Mouse (Mus musculus): ENCODE measurements around the gene Gm2056. TPM values are rescaled to one million over a fixed set of nuclear protein-coding genes. Genes with fewer than 3 reads are reported as not detected.
"Not testable (repeated sequence)": the region's sequence is repeated elsewhere in the genome, so short reads cannot be mapped to it uniquely, and the experiment has no call there.

The Gm2056 gene
- polyA plus RNA-seq (2014; fragmentation: Nextera tagmentation; extraction: Ambion mirVana): not detected in 2 replicates

GRCm38 (mm10) chr12:88026704-88027103 is at the start of gene Gm2056:
TSS of gene Gm2056 (plus strand) at chr12:88027004.
- H3K36me3 ChIP-seq (ENCODE audit: control insufficient read depth, insufficient read depth, low read length); ATAC-seq (replicated peaks; ENCODE audit: insufficient number of reproducible peaks, low FRiP score, low TSS enrichment); H3K27ac ChIP-seq (ENCODE audit: low read depth, low read length); H3K9me3 ChIP-seq (replicated peaks; ENCODE audit: control insufficient read depth, low read length); H3K4me2 ChIP-seq; H3K9ac ChIP-seq (ENCODE audit: low read depth, low read length); H3K27me3 ChIP-seq (ENCODE audit: control insufficient read depth, insufficient read depth, low read length); H3K4me3 ChIP-seq (ENCODE audit: low read depth, low read length); H3K4me1 ChIP-seq (ENCODE audit: control insufficient read depth, insufficient read depth, low read length): not testable (repeated sequence)
- 67% methylated on average over 1 of the region's 1 CpGs for WGBS (ENCODE audit: insufficient replicate concordance)

GRCm38 (mm10) chr12:87984000-87984399 is 42.8 kb upstream of the Gm2056 start:
- not testable (repeated sequence) for ATAC-seq (replicated peaks; ENCODE audit: insufficient number of reproducible peaks, low FRiP score, low TSS enrichment); H3K9me3 ChIP-seq (replicated peaks; ENCODE audit: control insufficient read depth, low read length); H3K4me3 ChIP-seq (ENCODE audit: low read depth, low read length)

DNA sequence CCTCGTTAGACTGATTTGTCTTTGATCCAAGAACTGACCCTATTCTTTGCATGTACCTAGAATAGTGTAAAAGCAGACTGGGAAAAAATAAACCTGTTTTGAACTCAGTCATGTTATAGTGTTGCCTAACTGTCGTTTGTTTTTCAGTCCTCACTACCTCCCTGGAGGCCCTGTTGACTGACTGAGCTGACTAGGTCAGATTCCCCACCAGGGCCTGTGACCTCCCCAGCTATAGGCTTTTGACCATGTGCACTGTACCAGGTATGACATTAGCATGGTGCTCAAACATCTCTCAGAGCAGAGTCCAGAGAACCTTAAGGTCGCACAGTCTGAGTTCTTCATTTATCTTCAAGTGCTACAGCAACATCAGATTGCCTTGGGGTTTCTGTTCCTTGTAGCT is 22.7 kb upstream of the Gm2056 start:
- not testable (repeated sequence) for H3K4me3 ChIP-seq (ENCODE audit: low read depth, low read length); H3K27me3 ChIP-seq (ENCODE audit: control insufficient read depth, insufficient read depth, low read length); H3K9ac ChIP-seq (ENCODE audit: low read depth, low read length); H3K4me1 ChIP-seq (ENCODE audit: control insufficient read depth, insufficient read depth, low read length); H3K4me2 ChIP-seq; H3K9me3 ChIP-seq (replicated peaks; ENCODE audit: control insufficient read depth, low read length); H3K27ac ChIP-seq (ENCODE audit: low read depth, low read length); H3K36me3 ChIP-seq (ENCODE audit: control insufficient read depth, insufficient read depth, low read length); ATAC-seq (replicated peaks; ENCODE audit: insufficient number of reproducible peaks, low FRiP score, low TSS enrichment)
- 55% methylated on average over 3 of the region's 3 CpGs for WGBS (ENCODE audit: insufficient replicate concordance)

More at GRCm38 (mm10) chr12:87984000-87984399, 42.8 kb upstream of the Gm2056 start:
- not testable (repeated sequence) for H3K36me3 ChIP-seq (ENCODE audit: control insufficient read depth, insufficient read depth, low read length); H3K4me1 ChIP-seq (ENCODE audit: control insufficient read depth, insufficient read depth, low read length); H3K27ac ChIP-seq (ENCODE audit: low read depth, low read length); H3K27me3 ChIP-seq (ENCODE audit: control insufficient read depth, insufficient read depth, low read length); H3K4me2 ChIP-seq; H3K9ac ChIP-seq (ENCODE audit: low read depth, low read length)

GRCm38 (mm10) chr12:88011548-88011947 is 15.3 kb upstream of the Gm2056 start, which contains the start of gene Gm2075:
TSS of gene Gm2075 (plus strand) at chr12:88011848.
- no CpG with 5 or more reads among the region's 1 CpGs for WGBS (ENCODE audit: insufficient replicate concordance)
- H3K4me3 ChIP-seq (ENCODE audit: low read depth, low read length); H3K9ac ChIP-seq (ENCODE audit: low read depth, low read length); H3K27ac ChIP-seq (ENCODE audit: low read depth, low read length); H3K36me3 ChIP-seq (ENCODE audit: control insufficient read depth, insufficient read depth, low read length); H3K4me2 ChIP-seq; ATAC-seq (replicated peaks; ENCODE audit: insufficient number of reproducible peaks, low FRiP score, low TSS enrichment); H3K9me3 ChIP-seq (replicated peaks; ENCODE audit: control insufficient read depth, low read length); H3K4me1 ChIP-seq (ENCODE audit: control insufficient read depth, insufficient read depth, low read length); H3K27me3 ChIP-seq (ENCODE audit: control insufficient read depth, insufficient read depth, low read length): not testable (repeated sequence)

- ATAC-seq (replicated peaks; ENCODE audit: insufficient number of reproducible peaks, low FRiP score, low TSS enrichment); H3K9me3 ChIP-seq (replicated peaks; ENCODE audit: control insufficient read depth, low read length); H3K4me1 ChIP-seq (ENCODE audit: control insufficient read depth, insufficient read depth, low read length); H3K4me2 ChIP-seq; H3K36me3 ChIP-seq (ENCODE audit: control insufficient read depth, insufficient read depth, low read length); H3K4me3 ChIP-seq (ENCODE audit: low read depth, low read length); H3K27ac ChIP-seq (ENCODE audit: low read depth, low read length); H3K9ac ChIP-seq (ENCODE audit: low read depth, low read length); H3K27me3 ChIP-seq (ENCODE audit: control insufficient read depth, insufficient read depth, low read length): not testable (repeated sequence)
- WGBS (ENCODE audit: insufficient replicate concordance): 73% methylated on average over 2 of the region's 2 CpGs
These were observed 8.1 kb upstream of the Gm2056 start, which contains the start of gene Gm6803 for GRCm38 (mm10) chr12:88018671-88019070. TSS of gene Gm6803 (minus strand) at chr12:88018771.

GRCm38 (mm10) chr12:88032250-88032649 is 5.4 kb downstream of the Gm2056 start:
- not testable (repeated sequence) for H3K27ac ChIP-seq (ENCODE audit: low read depth, low read length); H3K4me1 ChIP-seq (ENCODE audit: control insufficient read depth, insufficient read depth, low read length); H3K9ac ChIP-seq (ENCODE audit: low read depth, low read length); H3K27me3 ChIP-seq (ENCODE audit: control insufficient read depth, insufficient read depth, low read length); ATAC-seq (replicated peaks; ENCODE audit: insufficient number of reproducible peaks, low FRiP score, low TSS enrichment); H3K36me3 ChIP-seq (ENCODE audit: control insufficient read depth, insufficient read depth, low read length); H3K4me3 ChIP-seq (ENCODE audit: low read depth, low read length); H3K9me3 ChIP-seq (replicated peaks; ENCODE audit: control insufficient read depth, low read length); H3K4me2 ChIP-seq
- WGBS (ENCODE audit: insufficient replicate concordance): 90% methylated on average over 5 of the region's 5 CpGs

DNA sequence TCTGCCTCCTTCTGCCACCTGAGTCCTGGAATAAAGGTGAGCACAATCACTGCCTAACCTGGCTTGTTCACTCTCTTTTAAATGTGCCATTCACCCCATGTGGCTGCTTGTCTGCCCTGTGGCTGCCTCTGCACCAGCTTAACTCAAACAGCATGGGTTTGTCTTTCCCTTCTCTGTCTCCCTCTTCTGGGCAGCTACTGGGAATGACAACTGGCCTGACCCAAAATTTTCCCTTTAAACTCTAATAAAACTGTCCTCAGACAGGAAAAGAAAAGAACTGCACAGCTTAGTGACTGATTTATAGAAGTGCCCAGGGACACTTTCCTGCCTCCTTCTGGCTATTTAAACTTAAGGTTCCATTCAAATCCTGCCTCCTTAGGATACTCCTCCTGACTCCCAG is 12.3 kb downstream of the Gm2056 start:
- not testable (repeated sequence) for ATAC-seq (replicated peaks; ENCODE audit: insufficient number of reproducible peaks, low FRiP score, low TSS enrichment); H3K4me1 ChIP-seq (ENCODE audit: control insufficient read depth, insufficient read depth, low read length); H3K36me3 ChIP-seq (ENCODE audit: control insufficient read depth, insufficient read depth, low read length); H3K9ac ChIP-seq (ENCODE audit: low read depth, low read length); H3K27ac ChIP-seq (ENCODE audit: low read depth, low read length); H3K4me3 ChIP-seq (ENCODE audit: low read depth, low read length); H3K27me3 ChIP-seq (ENCODE audit: control insufficient read depth, insufficient read depth, low read length); H3K4me2 ChIP-seq; H3K9me3 ChIP-seq (replicated peaks; ENCODE audit: control insufficient read depth, low read length)

DNA sequence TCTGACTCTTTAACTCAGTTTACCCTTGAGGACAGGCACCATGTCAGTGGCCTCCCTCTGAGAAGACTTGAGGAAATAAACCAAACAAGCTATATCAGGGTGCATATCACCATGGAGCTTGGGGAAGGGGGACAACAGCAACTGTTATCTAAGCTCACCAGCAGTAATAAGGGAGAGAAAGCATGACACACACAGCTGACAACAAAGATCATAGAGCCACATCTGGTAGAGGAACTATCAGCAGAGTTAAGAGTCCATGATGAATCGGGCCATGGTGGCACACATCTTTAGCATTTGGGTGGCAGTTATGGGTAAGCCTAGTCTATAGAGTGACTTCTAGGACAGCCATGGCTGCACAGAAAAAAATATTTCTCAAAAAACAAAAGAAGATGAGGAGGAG is 12.9 kb downstream of the Gm2056 start:
- ATAC-seq (replicated peaks; ENCODE audit: insufficient number of reproducible peaks, low FRiP score, low TSS enrichment); H3K9ac ChIP-seq (ENCODE audit: low read depth, low read length); H3K4me3 ChIP-seq (ENCODE audit: low read depth, low read length); H3K9me3 ChIP-seq (replicated peaks; ENCODE audit: control insufficient read depth, low read length); H3K36me3 ChIP-seq (ENCODE audit: control insufficient read depth, insufficient read depth, low read length); H3K27ac ChIP-seq (ENCODE audit: low read depth, low read length); H3K4me1 ChIP-seq (ENCODE audit: control insufficient read depth, insufficient read depth, low read length); H3K27me3 ChIP-seq (ENCODE audit: control insufficient read depth, insufficient read depth, low read length); H3K4me2 ChIP-seq: not testable (repeated sequence)
- 84% methylated on average over 1 of the region's 1 CpGs for WGBS (ENCODE audit: insufficient replicate concordance)

- not testable (repeated sequence) for H3K27ac ChIP-seq (ENCODE audit: low read depth, low read length); H3K4me1 ChIP-seq (ENCODE audit: control insufficient read depth, insufficient read depth, low read length); ATAC-seq (replicated peaks; ENCODE audit: insufficient number of reproducible peaks, low FRiP score, low TSS enrichment); H3K36me3 ChIP-seq (ENCODE audit: control insufficient read depth, insufficient read depth, low read length); H3K9me3 ChIP-seq (replicated peaks; ENCODE audit: control insufficient read depth, low read length); H3K4me2 ChIP-seq; H3K9ac ChIP-seq (ENCODE audit: low read depth, low read length); H3K27me3 ChIP-seq (ENCODE audit: control insufficient read depth, insufficient read depth, low read length); H3K4me3 ChIP-seq (ENCODE audit: low read depth, low read length)
- 46% methylated on average over 1 of the region's 1 CpGs for WGBS (ENCODE audit: insufficient replicate concordance)
These were observed 18.4 kb downstream of the Gm2056 start for GRCm38 (mm10) chr12:88045226-88045625.
